Mouse (Mus musculus) layer of hippocampus, adult 2 months (tissue): ENCODE results near the gene Epha8. TPM values are rescaled to one million over a fixed set of nuclear protein-coding genes. Genes with fewer than 3 reads are reported as not detected.

Experiments
- DNase-seq, 2 experiments: peaks; one replicate each; pipeline ENCODE4 v3.0.0; 2022; ENCODE audit warnings: low spot score in 2 of 2
- H3K27ac ChIP-seq: fragments of 200-600 bp; 2 replicates; pipeline ENCODE4 v1.8.1; 2022
- H3K4me3 ChIP-seq: fragments of 200-600 bp; 2 replicates; pipeline ENCODE4 v1.8.1; 2022; ENCODE audit warnings: mild to moderate bottlenecking
- CTCF ChIP-seq: fragments of 200-600 bp; conservative IDR thresholded peaks from 2 replicates; pipeline ENCODE4 v1.8.1; 2022; ENCODE audit warnings: antibody characterized with exemption, mild to moderate bottlenecking, moderate library complexity
- total RNA-seq, 2 experiments: library from RNA; stranded (reverse); gene quantifications; 2 replicates each; pipeline ENCODE4 v1.2.3; 2021

Epha8 gene
- total RNA-seq, 2 experiments from 2014 or later: 1.4 to 2.7 TPM

GRCm38 (mm10) chr4:136969503-136970276 lies 13.1 kb upstream of the Epha8 start:
- no peak for DNase-seq
- H3K27ac ChIP-seq: no peak overlapping the region
- TF ChIP-seq CTCF: peak; percentile 25

DNA sequence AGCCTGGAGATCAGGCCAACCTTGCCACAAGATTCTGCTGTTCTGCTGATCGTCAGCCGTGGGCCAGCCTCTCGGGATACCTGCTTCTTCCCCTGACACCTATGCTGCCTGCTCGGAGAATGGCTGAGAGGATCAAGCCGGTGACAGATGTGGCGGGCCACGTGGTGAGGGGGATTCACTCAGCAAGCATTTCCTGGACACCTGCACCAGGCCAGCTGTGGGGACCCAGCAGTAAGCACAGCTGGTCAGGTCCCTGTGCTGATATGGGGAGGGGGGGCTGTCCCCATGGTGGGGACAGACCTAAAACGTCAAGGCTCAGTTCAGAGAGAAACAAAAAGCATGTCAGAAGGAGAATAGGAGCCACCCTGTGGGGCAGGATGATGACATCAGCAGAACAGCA lies 12.5 kb upstream of the Epha8 start:
- no peak for TF ChIP-seq CTCF
- DNase-seq: no peak
- H3K4me3 ChIP-seq: no peak overlapping the region
- no peak overlapping the region for H3K27ac ChIP-seq

More at GRCm38 (mm10) chr4:136969503-136970276, 13.1 kb upstream of the Epha8 start:
- no peak overlapping the region for H3K4me3 ChIP-seq

DNA sequence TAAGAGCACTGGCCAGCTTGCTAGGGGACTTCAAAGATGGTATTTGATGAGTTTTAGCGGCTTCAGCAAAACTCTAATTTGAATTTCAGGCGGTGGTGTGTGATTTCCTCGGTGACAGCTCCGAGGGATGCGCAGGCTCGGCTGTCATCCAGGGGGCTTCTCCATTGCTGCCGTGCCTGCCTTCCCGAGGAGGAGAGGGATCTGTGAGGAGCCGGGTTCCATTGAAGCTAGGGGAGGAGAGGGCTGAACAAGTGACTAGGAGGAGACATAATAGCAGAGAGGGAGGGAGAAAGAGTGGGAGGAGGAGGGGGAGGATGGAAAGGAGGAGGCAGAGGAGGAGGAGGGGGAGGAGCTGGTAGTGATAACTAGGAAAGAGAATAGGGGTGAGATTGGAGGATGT lies 10.9 kb upstream of the Epha8 start:
- Histone ChIP-seq H3K4me3 (no peak overlapping the region; the same call in 1 of the 2 replicates), H3K27ac (no peak overlapping the region)
- no peak for TF ChIP-seq CTCF
- no peak for DNase-seq

GRCm38 (mm10) chr4:136966493-136967390 lies 10.1 kb upstream of the Epha8 start:
- Histone ChIP-seq H3K27ac (no peak overlapping the region), H3K4me3 (no peak overlapping the region)
- no peak for TF ChIP-seq CTCF
- no peak for DNase-seq

GRCm38 (mm10) chr4:136964990-136965421 lies 8.4 kb upstream of the Epha8 start:
- Histone ChIP-seq H3K27ac (no peak overlapping the region), H3K4me3 (no peak overlapping the region)
- DNase-seq: no peak
- no peak for TF ChIP-seq CTCF

DNA sequence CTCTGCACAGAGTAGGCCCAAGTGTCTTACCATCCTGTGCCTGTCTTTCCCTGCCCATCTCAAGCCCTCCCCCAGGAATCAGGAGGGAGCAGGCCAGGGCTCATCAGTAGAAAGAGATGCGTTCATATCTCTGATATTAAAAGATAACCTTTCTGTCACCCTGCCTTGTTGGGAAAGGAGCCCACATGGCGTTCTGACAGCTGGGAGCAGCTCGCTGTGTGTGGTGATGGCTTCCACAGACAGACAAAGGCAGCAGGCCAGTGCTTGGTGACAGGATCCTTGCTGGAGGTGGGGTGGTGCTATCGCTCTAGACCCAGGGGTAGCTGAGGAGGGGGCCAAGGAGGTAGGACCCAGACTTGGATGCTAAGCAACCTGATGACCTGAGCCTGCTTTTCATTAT lies 5.8 kb upstream of the Epha8 start:
- no peak overlapping the region for H3K27ac ChIP-seq
- no peak overlapping the region for H3K4me3 ChIP-seq
- no peak for TF ChIP-seq CTCF
- no peak for DNase-seq

DNA sequence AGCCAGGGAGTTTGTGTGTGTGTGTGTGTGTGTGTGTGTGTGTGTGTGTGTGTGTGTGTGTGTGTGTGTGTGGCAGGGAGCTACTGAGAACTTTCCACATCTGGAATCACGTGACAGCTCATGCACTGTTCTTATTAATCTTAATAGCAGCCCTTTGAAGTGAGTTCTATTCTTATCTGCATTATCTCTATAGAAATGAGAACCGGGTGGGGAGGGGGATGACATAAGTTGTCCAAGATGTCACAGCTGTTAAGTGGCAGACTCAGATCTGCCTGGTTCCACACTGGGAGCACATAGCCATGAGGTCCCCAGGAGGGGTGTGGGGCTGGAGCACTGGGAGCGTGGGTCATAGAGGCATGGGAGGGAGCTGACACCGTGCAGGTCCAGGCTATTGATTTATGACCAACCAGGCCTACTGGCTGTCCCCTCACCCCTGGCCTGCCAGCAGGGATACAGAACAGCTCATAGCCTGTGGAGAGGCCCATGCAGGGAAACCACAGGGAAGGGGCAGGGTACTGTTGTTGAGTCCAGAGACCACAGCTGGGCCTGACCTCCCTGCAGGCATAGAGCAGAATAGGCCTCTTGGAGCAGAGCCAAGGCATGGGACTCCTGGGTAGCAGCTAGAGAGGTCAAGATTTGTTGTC lies 5.1 kb upstream of the Epha8 start:
- no peak for DNase-seq
- Histone ChIP-seq H3K27ac (no peak overlapping the region), H3K4me3 (no peak overlapping the region)
- no peak for TF ChIP-seq CTCF

GRCm38 (mm10) chr4:136960581-136960980 lies 4.0 kb upstream of the Epha8 start:
- H3K27ac ChIP-seq: no peak overlapping the region
- no peak for DNase-seq
- no peak for TF ChIP-seq CTCF
- H3K4me3 ChIP-seq: no peak overlapping the region

GRCm38 (mm10) chr4:136960068-136960467 lies 3.5 kb upstream of the Epha8 start:
- TF ChIP-seq CTCF: no peak
- no peak for DNase-seq
- no peak overlapping the region for H3K4me3 ChIP-seq
- H3K27ac ChIP-seq: no peak overlapping the region

GRCm38 (mm10) chr4:136954562-136954961 lies 2.1 kb downstream of the Epha8 start:
- no peak overlapping the region for H3K4me3 ChIP-seq
- no peak overlapping the region for H3K27ac ChIP-seq
- TF ChIP-seq CTCF: no peak
- DNase-seq: no peak

DNA sequence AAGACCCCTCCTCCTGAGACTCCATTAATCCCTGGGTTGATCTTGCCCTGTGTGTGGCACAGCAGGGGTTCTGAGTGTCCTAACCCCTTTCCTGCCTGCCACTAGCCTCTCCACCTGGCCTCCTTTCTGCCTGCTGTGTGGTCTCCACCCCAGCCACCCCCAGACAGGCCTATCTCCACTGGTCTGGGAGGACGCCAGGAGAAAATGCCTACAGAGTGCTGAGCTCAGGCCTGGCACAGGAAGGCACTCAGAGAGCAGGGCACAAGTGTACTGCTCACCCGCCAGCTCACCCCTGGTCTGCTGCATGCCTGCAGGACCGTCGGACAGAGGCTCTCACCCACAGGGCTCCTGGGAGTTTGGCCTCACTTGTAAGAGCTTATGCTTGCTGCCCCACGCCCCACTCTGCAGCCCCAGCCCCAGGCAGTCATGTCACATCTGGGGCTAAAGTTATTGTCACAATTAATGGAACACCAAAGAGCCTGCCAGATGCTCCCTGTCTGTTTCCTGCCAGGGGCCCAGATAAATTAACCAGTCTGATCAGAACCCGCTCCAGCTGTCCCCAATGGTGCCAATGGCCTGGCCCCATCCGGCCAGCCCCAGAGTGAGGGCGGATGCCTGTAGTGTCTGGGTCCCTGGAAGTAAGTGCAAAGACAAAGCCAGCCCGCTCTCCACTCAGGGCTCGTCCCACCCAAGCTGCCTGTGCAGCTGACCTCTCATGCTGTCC lies 7.2 kb downstream of the Epha8 start:
- H3K4me3 ChIP-seq: no peak overlapping the region
- no peak for DNase-seq
- no peak overlapping the region for H3K27ac ChIP-seq
- no peak for TF ChIP-seq CTCF

DNA sequence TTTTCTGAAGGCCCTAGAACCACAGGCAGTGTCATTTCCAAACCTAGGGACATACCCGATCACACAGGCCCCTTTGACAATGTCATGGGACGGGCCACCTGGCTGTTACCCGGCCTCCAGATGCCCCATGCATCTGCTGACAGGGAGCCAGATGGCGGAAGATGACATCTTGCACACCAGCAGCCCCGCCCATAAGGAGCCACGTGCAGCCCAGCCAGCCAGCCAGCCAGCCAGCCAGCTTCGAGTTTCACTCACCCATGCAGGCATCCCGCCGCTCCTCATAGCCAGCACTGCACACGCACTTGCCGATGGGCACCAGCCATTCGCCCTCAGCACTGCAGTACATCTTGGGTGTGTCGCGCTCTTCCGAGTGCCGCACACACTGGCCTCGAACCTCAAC lies 11.2 kb downstream of the Epha8 start:
- Histone ChIP-seq H3K27ac (no peak overlapping the region), H3K4me3 (no peak overlapping the region)
- no peak for TF ChIP-seq CTCF
- DNase-seq: no peak
